In the genomic region with DNA sequence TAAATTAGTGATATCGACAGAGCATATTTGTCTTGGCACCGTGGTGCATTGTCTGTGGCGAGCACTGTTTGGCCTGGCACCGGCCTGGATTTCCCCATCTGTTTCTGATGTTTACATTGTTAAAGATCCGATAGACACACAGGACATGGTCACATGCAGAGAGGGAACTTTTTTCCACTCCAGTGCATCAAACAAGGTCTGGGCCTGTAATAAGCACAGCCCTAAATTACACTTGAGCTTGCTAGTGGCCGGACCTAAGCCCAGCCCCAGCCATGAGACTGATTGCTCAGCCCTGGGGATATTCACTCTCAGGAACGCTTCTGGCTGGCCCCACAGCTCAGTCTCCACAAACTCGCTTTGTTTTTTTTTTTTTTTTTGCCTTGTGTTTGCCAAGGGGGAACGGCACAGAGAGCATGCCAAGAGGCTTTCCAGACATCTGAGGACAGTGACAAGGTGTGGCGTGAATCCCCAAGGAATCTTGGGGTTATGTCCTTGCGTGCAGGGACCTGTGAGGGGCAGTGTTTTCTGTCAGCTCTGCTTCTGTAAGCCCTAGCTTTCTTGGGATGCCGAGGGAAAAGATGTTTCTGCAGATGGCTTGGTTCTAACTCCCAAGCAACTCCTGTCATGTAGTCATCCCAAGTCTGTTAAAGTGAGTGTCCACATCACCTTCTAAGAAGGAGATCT, we compare ENCODE assay signal across 8 mouse cellular contexts.
DNase-seq lines count a peak whose midpoint lies in the region; ATAC-seq and TF ChIP-seq lines count a peak whose summit lies in the region.

No protein-coding gene starts in this region.

- no peaks in the 10 kb centered on the region for H3K36me3 ChIP-seq in forebrain, embryonic 12.5 days (replicated peaks)

- H3K4me1 ChIP-seq in cerebellum, adult 2 months (ENCODE audit: control insufficient read depth, insufficient read depth, low read length) = peaks cover 10% of the 10 kb centered on the region; the same call in 1 of the 2 replicates
- H3K4me1 ChIP-seq in forebrain, embryonic 12.5 days = peaks cover 10% of the 10 kb centered on the region; the same call in 1 of the 2 replicates

- no peak for TF ChIP-seq POLR2A in cerebellum, adult 2 months (IDR thresholded peaks at IDR 0.05; ENCODE audit: borderline replicate concordance, insufficient read depth, low read length)

- H3K9me3 ChIP-seq in forebrain, embryonic 12.5 days = no peaks in the 10 kb centered on the region

- peak overlapping the region; percentile 12 for H3K27ac ChIP-seq in layer of hippocampus, adult 2 months
- no peak overlapping the region; the same call in 1 of the 2 replicates for H3K27ac ChIP-seq in cerebellum, adult 2 months (ENCODE audit: insufficient read depth, low read length)
- peak overlapping the region; percentile 36; the same call in 1 of the 2 replicates for H3K27ac ChIP-seq in forebrain, embryonic 12.5 days

- ATAC-seq in forebrain, embryonic 12.5 days (ENCODE audit: low FRiP score) = peak; percentile 91
- ATAC-seq in inflammation-experienced regulatory T-cells, adult 6 months = no peak

- 10% methylated on average over 12 of the region's 12 CpGs for WGBS in cerebellum, adult 2 months
- WGBS in forebrain, embryonic 12.5 days = 35% methylated on average over 12 of the region's 12 CpGs

- H3K4me3 ChIP-seq in layer of hippocampus, adult 2 months = no peak overlapping the region
- H3K4me3 ChIP-seq in cerebellum, adult 2 months (replicated peaks; ENCODE audit: insufficient read depth, low read depth, low read length) = no peak overlapping the region
- H3K4me3 ChIP-seq in forebrain, embryonic 12.5 days (replicated peaks) = no peak overlapping the region

- no peak for DNase-seq in layer of hippocampus, adult 2 months (ENCODE audit: low spot score in 2 of 2)
- DNase-seq in layer of hippocampus, adult 8-10 months (ENCODE audit: low spot score in 2 of 2) = no peak
- peak; percentile 46 to 71 for DNase-seq in cerebellum, adult 2 months
- DNase-seq in lung, postnatal 10 days = peak; percentile 21
- DNase-seq in ovary, postnatal 36 days (ENCODE audit: low spot score) = no peak
- DNase-seq in gastrocnemius, postnatal 10 days = no peak

- no peak overlapping the region for H3K9ac ChIP-seq in forebrain, embryonic 12.5 days

- no peak overlapping the region for H3K4me2 ChIP-seq in forebrain, embryonic 12.5 days

- H3K27me3 ChIP-seq in cerebellum, adult 2 months (ENCODE audit: control insufficient read depth, insufficient read depth, low read length) = no peaks in the 10 kb centered on the region; the same call in 1 of the 2 replicates
- H3K27me3 ChIP-seq in forebrain, embryonic 12.5 days = peaks cover 24% of the 10 kb centered on the region

- TF ChIP-seq CTCF in layer of hippocampus, adult 2 months (conservative IDR thresholded peaks at IDR 0.05) = peak; percentile 53
- peak; percentile 43; the same call in 1 of the 2 replicates for TF ChIP-seq CTCF in cerebellum, adult 2 months (IDR thresholded peaks at IDR 0.05; ENCODE audit: borderline replicate concordance, insufficient read depth, low read depth, low read length)

Comparison
In these comparisons a context has a peak if more than half of its experiments do, and no peak if none do; other contexts are left out.
1. DNase-seq: peak in cerebellum, adult 2 months (2 of 2) and lung, postnatal 10 days (single experiment); none in layer of hippocampus, adult 2 months (0 of 2), layer of hippocampus, adult 8-10 months (0 of 2), ovary, postnatal 36 days (single experiment) and gastrocnemius, postnatal 10 days (single experiment).